Comparison of ENCODE assay signal across 20 mouse cellular contexts in genomic region chr5:99861816-99862215, GRCm38 (mm10). TPM values are rescaled to one million over a fixed set of nuclear protein-coding genes. Genes with fewer than 3 reads are reported as not detected.
"Had no signal": no experiment of that assay in that cellular context is flagged by ENCODE, and none has a peak within 500 bp of the region (broad histone marks: within the 10 kb centered on the region; RNA-seq: fewer than 3 reads in every experiment).

No protein-coding gene starts in this region.

- H3K9me3 ChIP-seq: neural tube, embryonic 12.5 days; neural tube, embryonic 13.5 days; neural tube, embryonic 15.5 days; stomach, embryonic 15.5 days had no signal

- H3K27ac ChIP-seq: neural tube, embryonic 12.5 days; neural tube, embryonic 13.5 days; neural tube, embryonic 15.5 days; stomach, embryonic 15.5 days; stomach, postnatal 0 days had no signal

- H3K4me3 ChIP-seq: neural tube, embryonic 12.5 days; neural tube, embryonic 13.5 days; neural tube, embryonic 15.5 days; stomach, embryonic 15.5 days had no signal

- H3K27me3 ChIP-seq: neural tube, embryonic 12.5 days; neural tube, embryonic 13.5 days; neural tube, embryonic 15.5 days; stomach, embryonic 15.5 days had no signal

- H3K4me1 ChIP-seq: neural tube, embryonic 12.5 days; neural tube, embryonic 13.5 days; neural tube, embryonic 15.5 days; stomach, embryonic 15.5 days had no signal

- DNase-seq: retina, postnatal 1 day; right cerebral cortex, adult 18-20 months; right cerebral cortex, postnatal 14 days; right cerebral cortex, postnatal 25 days; right cerebral cortex, postnatal 4 days; spleen, adult 18-20 months; thymus, adult 18-20 months; thymus, postnatal 14 days; thymus, postnatal 25 days; thymus, postnatal 4 days had no signal

- H3K36me3 ChIP-seq: neural tube, embryonic 12.5 days; neural tube, embryonic 13.5 days; neural tube, embryonic 15.5 days; stomach, embryonic 15.5 days had no signal

RNA-seq across cellular contexts. Expression of gene Vamp9, which starts 44.2 kb away (rescaled TPM):
- total RNA-seq: neutrophil, adult 5-6 weeks had no signal
- polyA plus RNA-seq: neural tube, embryonic 11.5 days; small intestine, adult 2 months; spleen, adult 2 months; stomach, embryonic 16.5 days had no signal
